Mouse (Mus musculus) thymus, adult 2 months (tissue): ENCODE results near the gene Ispd. TPM values are rescaled to one million over a fixed set of nuclear protein-coding genes. Genes with fewer than 3 reads are reported as not detected.

Experiments used
- DNase-seq: peaks from one replicate; pipeline ENCODE4 v3.0.0; 2021
- H3K27ac ChIP-seq: fragments of 200-500 bp; 2 replicates; pipeline ENCODE4 v1.5.1; 2012; ENCODE audit warnings: low read length, control low read depth; ENCODE audit not compliant: control insufficient read depth, insufficient read depth
- H3K27me3 ChIP-seq: fragments of 200-500 bp; 2 replicates; pipeline ENCODE4 v1.6.1; 2012; ENCODE audit warnings: mild to moderate bottlenecking, low read length, moderate library complexity, mixed read lengths; ENCODE audit not compliant: control insufficient read depth, insufficient read depth
- H3K36me3 ChIP-seq: fragments of 200-500 bp; 2 replicates; pipeline ENCODE4 v1.6.1; 2012; ENCODE audit warnings: mild to moderate bottlenecking, low read length, moderate library complexity; ENCODE audit not compliant: control insufficient read depth, insufficient read depth
- H3K4me1 ChIP-seq: fragments of 200-500 bp; replicated peaks from 2 replicates; pipeline ENCODE4 v1.6.1; 2012; ENCODE audit warnings: low read length; ENCODE audit not compliant: control insufficient read depth, insufficient read depth
- H3K4me3 ChIP-seq: fragments of 200-500 bp; 2 replicates; pipeline ENCODE4 v1.5.1; 2012; ENCODE audit warnings: mild to moderate bottlenecking, low read length, control low read depth, moderate library complexity; ENCODE audit not compliant: control insufficient read depth, insufficient read depth
- CTCF ChIP-seq: fragments of 200-500 bp; IDR thresholded peaks from 2 replicates; pipeline ENCODE4 v1.5.1; 2012; ENCODE audit warnings: mild to moderate bottlenecking, control low read depth, low read length, moderate library complexity, borderline replicate concordance; ENCODE audit not compliant: control insufficient read depth, poor library complexity, insufficient read depth; ENCODE audit errors: extremely low read depth
- POLR2A ChIP-seq: fragments of 200-500 bp; IDR thresholded peaks from 2 replicates; pipeline ENCODE4 v1.6.1; 2012; ENCODE audit warnings: mild to moderate bottlenecking, low read length, control low read depth, moderate library complexity; ENCODE audit not compliant: control insufficient read depth, poor library complexity, insufficient read depth; ENCODE audit errors: extremely low read depth
- WGBS: fragments of 180-500 bp; shearing (Covaris S2); methylation state at CpG from one replicate; pipeline ENCODE4 v1.1.7; 2018; 5-methylcytosine and 5-hydroxymethylcytosine counted together
- polyA plus RNA-seq: library from polyadenylated mRNA; depleted of rRNA; stranded (reverse); fragments of >200 nt; gene quantifications from 2 replicates; pipeline ENCODE4 v1.2.3, GENCODE M21; 2012

Ispd gene
- polyA plus RNA-seq, 1 experiment = 0.53 TPM

GRCm38 (mm10) chr12:36718417-36718816, 337.2 kb downstream of the Ispd start:
- Histone ChIP-seq H3K4me1 (no peaks in the 10 kb centered on the region), H3K4me3 (no peak overlapping the region), H3K36me3 (no peaks in the 10 kb centered on the region), H3K27ac (no peak overlapping the region), H3K27me3 (no peaks in the 10 kb centered on the region)
- TF ChIP-seq POLR2A (no peak), CTCF (no peak)
- no peak for DNase-seq
- WGBS = 88% methylated on average over 2 of the region's 2 CpGs

GRCm38 (mm10) chr12:36719074-36719473, 337.8 kb downstream of the Ispd start:
- H3K4me3 ChIP-seq = no peak overlapping the region
- no peak overlapping the region for H3K27ac ChIP-seq
- TF ChIP-seq CTCF (no peak), POLR2A (no peak)
- DNase-seq = no peak
- H3K27me3 ChIP-seq = no peaks in the 10 kb centered on the region
- H3K36me3 ChIP-seq = no peaks in the 10 kb centered on the region
- WGBS = 93% methylated on average over 3 of the region's 3 CpGs
- no peaks in the 10 kb centered on the region for H3K4me1 ChIP-seq

- TF ChIP-seq CTCF (no peak), POLR2A (no peak)
- H3K4me1 ChIP-seq = no peaks in the 10 kb centered on the region
- H3K27me3 ChIP-seq = no peaks in the 10 kb centered on the region
- no peak overlapping the region for H3K27ac ChIP-seq
- 94% methylated on average over 3 of the region's 3 CpGs for WGBS
- H3K36me3 ChIP-seq = no peaks in the 10 kb centered on the region
- DNase-seq = no peak
- H3K4me3 ChIP-seq = no peak overlapping the region
Observed at GRCm38 (mm10) chr12:36720779-36721178, 339.5 kb downstream of the Ispd start.

DNA sequence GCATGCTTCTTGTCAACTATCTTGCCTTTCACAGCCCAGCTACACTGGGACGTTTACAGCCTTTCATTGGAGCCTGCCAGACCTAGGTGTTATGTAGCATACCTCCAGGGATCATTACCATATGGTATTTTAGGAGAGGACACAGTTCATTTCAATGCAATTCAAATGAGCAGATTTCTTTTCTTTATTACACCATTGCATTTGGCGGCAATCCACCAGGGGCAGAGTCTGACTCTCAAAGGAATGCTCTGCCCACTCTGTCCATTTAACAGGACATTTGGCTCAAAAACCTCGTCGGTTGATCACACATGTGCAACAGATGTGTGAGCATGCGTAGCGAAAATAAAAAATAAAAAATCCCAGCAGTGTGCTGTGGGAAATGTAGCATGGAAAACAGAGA, 340.0 kb downstream of the Ispd start:
- 88% methylated on average over 6 of the region's 6 CpGs for WGBS
- H3K27me3 ChIP-seq = no peaks in the 10 kb centered on the region
- no peaks in the 10 kb centered on the region for H3K4me1 ChIP-seq
- no peak overlapping the region for H3K27ac ChIP-seq
- no peak overlapping the region for H3K4me3 ChIP-seq
- DNase-seq = no peak
- TF ChIP-seq CTCF (no peak), POLR2A (no peak)
- H3K36me3 ChIP-seq = no peaks in the 10 kb centered on the region

DNA sequence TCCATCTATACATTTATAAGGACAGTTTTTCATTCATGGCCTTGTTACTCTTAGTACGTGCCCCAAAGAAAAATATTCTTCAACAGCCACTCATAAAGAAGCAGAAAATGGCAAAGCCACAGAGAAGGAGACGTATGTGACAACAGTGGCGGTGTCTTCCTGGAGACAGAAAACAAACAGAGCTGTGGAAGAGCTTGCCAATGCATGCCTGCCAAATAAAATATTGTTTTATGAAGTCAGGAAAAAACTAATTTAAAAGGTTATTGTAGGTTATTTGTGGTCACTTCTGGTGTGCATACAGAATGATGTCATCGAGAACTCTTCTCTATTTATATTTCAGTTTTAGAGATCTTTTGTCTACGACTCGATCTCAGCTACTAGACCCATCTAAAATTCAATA, 341.5 kb downstream of the Ispd start:
- H3K4me1 ChIP-seq = no peaks in the 10 kb centered on the region
- H3K4me3 ChIP-seq = no peak overlapping the region
- WGBS = 76% methylated on average over 6 of the region's 6 CpGs
- H3K27me3 ChIP-seq = no peaks in the 10 kb centered on the region
- TF ChIP-seq POLR2A (no peak), CTCF (no peak)
- no peak overlapping the region for H3K27ac ChIP-seq
- no peak for DNase-seq
- no peaks in the 10 kb centered on the region for H3K36me3 ChIP-seq

- no peak overlapping the region for H3K27ac ChIP-seq
- H3K36me3 ChIP-seq = no peaks in the 10 kb centered on the region
- TF ChIP-seq POLR2A = no peak
- no peak for TF ChIP-seq CTCF
- no peak overlapping the region for H3K4me3 ChIP-seq
- WGBS = 90% methylated on average over 3 of the region's 3 CpGs
- DNase-seq = no peak
- H3K4me1 ChIP-seq = no peaks in the 10 kb centered on the region
- H3K27me3 ChIP-seq = no peaks in the 10 kb centered on the region
Observed at GRCm38 (mm10) chr12:36723302-36723701, 342.1 kb downstream of the Ispd start.

- DNase-seq = no peak
- TF ChIP-seq CTCF (no peak), POLR2A (no peak)
- no peaks in the 10 kb centered on the region for H3K27me3 ChIP-seq
- no peaks in the 10 kb centered on the region for H3K36me3 ChIP-seq
- H3K27ac ChIP-seq = no peak overlapping the region
- H3K4me3 ChIP-seq = no peak overlapping the region
- H3K4me1 ChIP-seq = no peaks in the 10 kb centered on the region
- 92% methylated on average over 4 of the region's 4 CpGs for WGBS
Observed at GRCm38 (mm10) chr12:36724297-36724696, 343.0 kb downstream of the Ispd start.
